Mouse (Mus musculus): ENCODE results near the gene Cntnap5a.

- TF ChIP-seq POLR2A (IDR thresholded peaks at IDR 0.05; ENCODE audit: insufficient read depth, low read length) (no peak), CTCF (IDR thresholded peaks at IDR 0.05; ENCODE audit: low read depth, low read length) (no peak)
These were observed 272.0 kb downstream of the Cntnap5a start for GRCm38 (mm10) chr1:115956528-115956927.

All from ES-Bruce4 (cell line).